ENCODE assay signal across 9 mouse cellular contexts in genomic region chr13:98315124-98315523, GRCm38 (mm10). TPM values are rescaled to one million over a fixed set of nuclear protein-coding genes. Genes with fewer than 3 reads are reported as not detected.
DNase-seq lines count a peak whose midpoint lies in the region; ATAC-seq lines count a peak whose summit lies in the region.
"Had no signal": no experiment of that assay in that cellular context is flagged by ENCODE, and none has a peak within 500 bp of the region (broad histone marks: within the 10 kb centered on the region; RNA-seq: fewer than 3 reads in every experiment).

No protein-coding gene starts in this region.

- peak overlapping the region; percentile 68 for H3K4me2 ChIP-seq in heart, embryonic 15.5 days
- peak overlapping the region; percentile 60; the same call in 1 of the 2 replicates for H3K4me2 ChIP-seq in embryonic facial prominence, embryonic 11.5 days (ENCODE audit: low read depth, low read length)
- H3K4me2 ChIP-seq in intestine, embryonic 14.5 days (ENCODE audit: low read length): peak overlapping the region; percentile 87
- peak overlapping the region; percentile 72 for H3K4me2 ChIP-seq in midbrain, embryonic 12.5 days (replicated peaks)

- no peak for ATAC-seq in heart, embryonic 15.5 days (replicated peaks; ENCODE audit: insufficient number of reproducible peaks, insufficient read depth, low FRiP score, low read depth)
- ATAC-seq in embryonic facial prominence, embryonic 11.5 days (replicated peaks; ENCODE audit: insufficient number of reproducible peaks, low FRiP score, low TSS enrichment, low read depth): no peak
- no peak for ATAC-seq in intestine, embryonic 14.5 days (replicated peaks; ENCODE audit: low FRiP score, low TSS enrichment, low read depth)
- ATAC-seq in midbrain, embryonic 12.5 days (ENCODE audit: low FRiP score, low read depth): no peak

- H3K9me3 ChIP-seq in heart, embryonic 15.5 days (replicated peaks): no peaks in the 10 kb centered on the region
- H3K9me3 ChIP-seq in embryonic facial prominence, embryonic 11.5 days (replicated peaks; ENCODE audit: control insufficient read depth, low read length): no peaks in the 10 kb centered on the region
- no peaks in the 10 kb centered on the region for H3K9me3 ChIP-seq in intestine, embryonic 14.5 days (ENCODE audit: control insufficient read depth, low read length)
- H3K9me3 ChIP-seq in midbrain, embryonic 12.5 days: no peaks in the 10 kb centered on the region

- no peaks in the 10 kb centered on the region for H3K27me3 ChIP-seq in heart, embryonic 15.5 days
- H3K27me3 ChIP-seq in embryonic facial prominence, embryonic 11.5 days (ENCODE audit: control insufficient read depth, insufficient read depth, low read length): no peaks in the 10 kb centered on the region
- H3K27me3 ChIP-seq in intestine, embryonic 14.5 days (replicated peaks; ENCODE audit: control insufficient read depth, insufficient read depth, low read length): no peaks in the 10 kb centered on the region
- no peaks in the 10 kb centered on the region for H3K27me3 ChIP-seq in midbrain, embryonic 12.5 days

- H3K36me3 ChIP-seq in heart, embryonic 15.5 days: peaks cover 27% of the 10 kb centered on the region
- H3K36me3 ChIP-seq in embryonic facial prominence, embryonic 11.5 days (replicated peaks; ENCODE audit: control insufficient read depth, insufficient read depth, low read depth, low read length): peaks cover 2% of the 10 kb centered on the region; the same call in 1 of the 2 replicates
- peaks cover 45% of the 10 kb centered on the region for H3K36me3 ChIP-seq in intestine, embryonic 14.5 days (ENCODE audit: control insufficient read depth, insufficient read depth, low read length)
- peaks cover 37% of the 10 kb centered on the region for H3K36me3 ChIP-seq in midbrain, embryonic 12.5 days

- intact Hi-C loops in left cerebral cortex, postnatal 25 days (cut with DNase I): loop anchor here (5.0 to 10.0 kb wide), 2 partner anchors 53 to 410 kb away; partner anchors contain the start of genes Ankra2 and Utp15

- H3K4me1 ChIP-seq in heart, embryonic 15.5 days (replicated peaks): peaks cover 13% of the 10 kb centered on the region
- no peaks in the 10 kb centered on the region for H3K4me1 ChIP-seq in embryonic facial prominence, embryonic 11.5 days (ENCODE audit: control insufficient read depth, insufficient read depth, low read length)
- H3K4me1 ChIP-seq in intestine, embryonic 14.5 days (replicated peaks; ENCODE audit: control insufficient read depth, insufficient read depth, low read length): peaks cover 11% of the 10 kb centered on the region
- peaks cover 15% of the 10 kb centered on the region for H3K4me1 ChIP-seq in midbrain, embryonic 12.5 days

- H3K9ac ChIP-seq in heart, embryonic 15.5 days: no peak overlapping the region
- no peak overlapping the region for H3K9ac ChIP-seq in embryonic facial prominence, embryonic 11.5 days (replicated peaks; ENCODE audit: low read length)
- H3K9ac ChIP-seq in intestine, embryonic 14.5 days (ENCODE audit: low read length): no peak overlapping the region
- H3K9ac ChIP-seq in midbrain, embryonic 12.5 days (replicated peaks): no peak overlapping the region

- H3K27ac ChIP-seq in heart, embryonic 15.5 days: no peak overlapping the region
- no peak overlapping the region for H3K27ac ChIP-seq in embryonic facial prominence, embryonic 11.5 days (replicated peaks; ENCODE audit: low read depth, low read length)
- H3K27ac ChIP-seq in intestine, embryonic 14.5 days (ENCODE audit: low read depth): no peak overlapping the region
- no peak overlapping the region for H3K27ac ChIP-seq in midbrain, embryonic 12.5 days (replicated peaks)

- 0 out of 2 replicates have a peak overlapping the region, but pooled peaks have one; percentile 8 for H3K4me3 ChIP-seq in heart, embryonic 15.5 days
- 0 out of 2 replicates have a peak overlapping the region, but pooled peaks have one; percentile 5 for H3K4me3 ChIP-seq in embryonic facial prominence, embryonic 11.5 days (ENCODE audit: low read depth, low read length)
- peak overlapping the region; percentile 93; the same call in 1 of the 2 replicates for H3K4me3 ChIP-seq in intestine, embryonic 14.5 days (ENCODE audit: low read depth, low read length)
- H3K4me3 ChIP-seq in midbrain, embryonic 12.5 days: peak overlapping the region; percentile 85; the same call in 1 of the 2 replicates

- DNase-seq in heart, postnatal 4 days: no peak
- no peak for DNase-seq in embryonic facial prominence, embryonic 11.5 days (ENCODE audit: low spot score)
- DNase-seq in intestine, embryonic 14.5 days (ENCODE audit: low spot score): no peak
- DNase-seq in right cerebral cortex, postnatal 10 days (ENCODE audit: low spot score in 2 of 2): no peak
- DNase-seq in left cerebral cortex, postnatal 25 days (ENCODE audit: low spot score in 2 of 2): no peak
- no peak for DNase-seq in cerebellum, adult 11-12 months
- DNase-seq: layer of hippocampus, adult 9-11 months had no signal

- 61% methylated on average over 4 of the region's 4 CpGs for WGBS in heart, embryonic 15.5 days
- 75% methylated on average over 4 of the region's 4 CpGs for WGBS in embryonic facial prominence, embryonic 11.5 days
- WGBS in intestine, embryonic 14.5 days: 74% methylated on average over 4 of the region's 4 CpGs
- WGBS in midbrain, embryonic 12.5 days: 81% methylated on average over 4 of the region's 4 CpGs

RNA-seq across cellular contexts. Expression of gene Btf3, which starts 1.7 kb away (rescaled TPM):
- 353 and 399 TPM in 2 replicates for polyA plus RNA-seq in heart, embryonic 15.5 days (2015; fragmentation: Nextera tagmentation; extraction: Ambion mirVana)
- 100 to 1,000 TPM; 291 to 301 TPM for total RNA-seq in heart, postnatal 4 days (2021)
- 952 and 1,036 TPM in 2 replicates for polyA plus RNA-seq in embryonic facial prominence, embryonic 11.5 days (2014; fragmentation: Nextera tagmentation; extraction: Ambion mirVana)
- 708 and 729 TPM in 2 replicates for polyA plus RNA-seq in intestine, embryonic 14.5 days (2014; fragmentation: Nextera tagmentation; extraction: Ambion mirVana)
- polyA plus RNA-seq in midbrain, embryonic 12.5 days (2016; fragmentation: Nextera tagmentation; extraction: Ambion mirVana): 628 and 633 TPM in 2 replicates
- 100 to 1,000 TPM; 173 TPM for total RNA-seq in left cerebral cortex, postnatal 25 days (2021)

RNA-seq across cellular contexts. Expression of gene Gm21976, which starts 35.4 kb away (rescaled TPM):
- polyA plus RNA-seq in heart, embryonic 15.5 days (2015; fragmentation: Nextera tagmentation; extraction: Ambion mirVana): not detected in 2 replicates
- not detected for total RNA-seq in heart, postnatal 4 days (2021)
- polyA plus RNA-seq in embryonic facial prominence, embryonic 11.5 days (2014; fragmentation: Nextera tagmentation; extraction: Ambion mirVana): not detected in 2 replicates
- polyA plus RNA-seq in intestine, embryonic 14.5 days (2014; fragmentation: Nextera tagmentation; extraction: Ambion mirVana): not detected in 2 replicates
- polyA plus RNA-seq in midbrain, embryonic 12.5 days (2016; fragmentation: Nextera tagmentation; extraction: Ambion mirVana): not detected in 2 replicates
- total RNA-seq in left cerebral cortex, postnatal 25 days (2021): not detected

RNA-seq across cellular contexts. Expression of gene Foxd1, which starts 38.9 kb away (rescaled TPM):
- 0.05 TPM in 1 of 2 replicates, not detected in the other for polyA plus RNA-seq in heart, embryonic 15.5 days (2015; fragmentation: Nextera tagmentation; extraction: Ambion mirVana)
- total RNA-seq in heart, postnatal 4 days (2021): under 1 TPM; 0.14 to 0.24 TPM
- polyA plus RNA-seq in embryonic facial prominence, embryonic 11.5 days (2014; fragmentation: Nextera tagmentation; extraction: Ambion mirVana): 7.7 and 8.2 TPM in 2 replicates
- not detected in 2 replicates for polyA plus RNA-seq in intestine, embryonic 14.5 days (2014; fragmentation: Nextera tagmentation; extraction: Ambion mirVana)
- 5.2 and 6.0 TPM in 2 replicates for polyA plus RNA-seq in midbrain, embryonic 12.5 days (2016; fragmentation: Nextera tagmentation; extraction: Ambion mirVana)
- 1 to 10 TPM in 1 of 2 experiments, under 1 TPM in 1; 0.92 to 1.6 TPM for total RNA-seq in left cerebral cortex, postnatal 25 days (2021)

RNA-seq across cellular contexts. Expression of gene Ankra2, which starts 52.2 kb away (rescaled TPM):
- polyA plus RNA-seq in heart, embryonic 15.5 days (2015; fragmentation: Nextera tagmentation; extraction: Ambion mirVana): 15.4 and 17.0 TPM in 2 replicates
- 10 to 100 TPM; 20.8 to 21.8 TPM for total RNA-seq in heart, postnatal 4 days (2021)
- 26.0 and 29.7 TPM in 2 replicates for polyA plus RNA-seq in embryonic facial prominence, embryonic 11.5 days (2014; fragmentation: Nextera tagmentation; extraction: Ambion mirVana)
- 26.4 and 29.0 TPM in 2 replicates for polyA plus RNA-seq in intestine, embryonic 14.5 days (2014; fragmentation: Nextera tagmentation; extraction: Ambion mirVana)
- polyA plus RNA-seq in midbrain, embryonic 12.5 days (2016; fragmentation: Nextera tagmentation; extraction: Ambion mirVana): 36.6 and 38.9 TPM in 2 replicates
- 10 to 100 TPM; 43.6 to 46.2 TPM for total RNA-seq in left cerebral cortex, postnatal 25 days (2021)

RNA-seq across cellular contexts. Expression of gene Utp15, which starts 52.3 kb away (rescaled TPM):
- 12.5 and 16.0 TPM in 2 replicates for polyA plus RNA-seq in heart, embryonic 15.5 days (2015; fragmentation: Nextera tagmentation; extraction: Ambion mirVana)
- 10 to 100 TPM in 1 of 2 experiments, 1 to 10 TPM in 1; 9.7 to 11.6 TPM for total RNA-seq in heart, postnatal 4 days (2021)
- polyA plus RNA-seq in embryonic facial prominence, embryonic 11.5 days (2014; fragmentation: Nextera tagmentation; extraction: Ambion mirVana): 45.3 and 46.3 TPM in 2 replicates
- polyA plus RNA-seq in intestine, embryonic 14.5 days (2014; fragmentation: Nextera tagmentation; extraction: Ambion mirVana): 39.6 and 44.3 TPM in 2 replicates
- 38.8 and 39.9 TPM in 2 replicates for polyA plus RNA-seq in midbrain, embryonic 12.5 days (2016; fragmentation: Nextera tagmentation; extraction: Ambion mirVana)
- 10 to 100 TPM; 17.6 to 18.2 TPM for total RNA-seq in left cerebral cortex, postnatal 25 days (2021)

Comparison
In these comparisons a context has a peak if more than half of its experiments do, and no peak if none do; other contexts are left out.
1. H3K4me3 ChIP-seq: peak in every context shown above with its lines; median percentile 93 in intestine, embryonic 14.5 days; 85 in midbrain, embryonic 12.5 days; 8 in heart, embryonic 15.5 days; 5 in embryonic facial prominence, embryonic 11.5 days.